Mouse (Mus musculus) limb, embryonic 11.5 days (tissue): ENCODE measurements around the gene Araf. TPM values are rescaled to one million over a fixed set of nuclear protein-coding genes. Genes with fewer than 3 reads are reported as not detected.
"Not testable (repeated sequence)": the region's sequence is repeated elsewhere in the genome, so short reads cannot be mapped to it uniquely, and the experiment has no call there.

Experiments
- ATAC-seq: fragments of 200-750 bp; cut with Nextera tagmentation; 2 replicates; pipeline ENCODE4 v1.8.0; 2017; ENCODE audit warnings: low read depth; ENCODE audit not compliant: insufficient number of reproducible peaks, low FRiP score, low TSS enrichment
- DNase-seq: peaks from one replicate; pipeline ENCODE4 v3.0.0-alpha.2; 2015; ENCODE audit warnings: low spot score
- H3K27ac ChIP-seq: fragments of 300-500 bp; sonication (generic); replicated peaks from 2 replicates; pipeline ENCODE4 v1.5.1; 2014; ENCODE audit warnings: low read depth, mild to moderate bottlenecking, low read length
- H3K27me3 ChIP-seq: fragments of 300-500 bp; sonication (generic); 2 replicates; pipeline ENCODE4 v1.6.1; 2014; ENCODE audit warnings: mild to moderate bottlenecking, low read length, mixed read lengths; ENCODE audit not compliant: control insufficient read depth, insufficient read depth
- H3K36me3 ChIP-seq: fragments of 300-500 bp; sonication (generic); 2 replicates; pipeline ENCODE4 v1.6.1; 2014; ENCODE audit warnings: mild to moderate bottlenecking, low read length, moderate library complexity, mixed read lengths; ENCODE audit not compliant: control insufficient read depth, insufficient read depth
- H3K4me1 ChIP-seq: fragments of 300-500 bp; sonication (generic); 2 replicates; pipeline ENCODE4 v1.6.1; 2014; ENCODE audit warnings: low read length, mixed read lengths; ENCODE audit not compliant: control insufficient read depth, insufficient read depth
- H3K4me2 ChIP-seq: fragments of 300-500 bp; sonication (generic); 2 replicates; pipeline ENCODE4 v1.6.1; 2014; ENCODE audit warnings: low read depth, mild to moderate bottlenecking, moderate library complexity; ENCODE audit not compliant: severe bottlenecking
- H3K4me3 ChIP-seq: fragments of 300-500 bp; sonication (generic); 2 replicates; pipeline ENCODE4 v1.5.1; 2014; ENCODE audit warnings: low read depth, low read length
- H3K9ac ChIP-seq: fragments of 300-500 bp; sonication (generic); 2 replicates; pipeline ENCODE4 v1.6.1; 2014; ENCODE audit warnings: mild to moderate bottlenecking, low read length
- H3K9me3 ChIP-seq: fragments of 300-500 bp; sonication (generic); 2 replicates; pipeline ENCODE4 v1.6.1; 2016; ENCODE audit warnings: low read length; ENCODE audit not compliant: control insufficient read depth
- WGBS: fragments of 180-500 bp; shearing (Covaris S2); extraction: QIAGEN DNeasy Blood & Tissue Kit; methylation state at CpG from one replicate; pipeline ENCODE4 v1.1.7; 2014; 5-methylcytosine and 5-hydroxymethylcytosine counted together
- polyA plus RNA-seq: library from polyadenylated mRNA; unstranded; fragments of >200 nt; fragmentation: Nextera tagmentation; extraction: Ambion mirVana; gene quantifications from 2 replicates; pipeline ENCODE4 v1.2.1, GENCODE M21; 2014

Gene Araf
- polyA plus RNA-seq, 1 experiment from 2014 or later: 69.8 TPM

GRCm38 (mm10) chrX:20792417-20792816 lies 5.2 kb upstream of the Araf start:
- Histone ChIP-seq H3K9me3 (no peaks in the 10 kb centered on the region), H3K4me3 (no peak overlapping the region), H3K27ac (no peak overlapping the region), H3K4me1 (no peaks in the 10 kb centered on the region), H3K36me3 (no peaks in the 10 kb centered on the region), H3K9ac (no peak overlapping the region), H3K27me3 (no peaks in the 10 kb centered on the region), H3K4me2 (no peak overlapping the region)
- 46% methylated on average over 3 of the region's 3 CpGs for WGBS
- DNase-seq: no peak
- ATAC-seq: no peak

- Histone ChIP-seq H3K9ac (no peak overlapping the region), H3K9me3 (no peaks in the 10 kb centered on the region), H3K4me2 (no peak overlapping the region), H3K36me3 (no peaks in the 10 kb centered on the region), H3K27ac (no peak overlapping the region), H3K4me3 (no peak overlapping the region), H3K4me1 (no peaks in the 10 kb centered on the region), H3K27me3 (no peaks in the 10 kb centered on the region)
- WGBS: 59% methylated on average over 7 of the region's 7 CpGs
- no peak for DNase-seq
- no peak for ATAC-seq
These were observed 4.4 kb upstream of the Araf start for GRCm38 (mm10) chrX:20793230-20793629.

GRCm38 (mm10) chrX:20794229-20794628 lies 3.4 kb upstream of the Araf start:
- Histone ChIP-seq H3K9me3 (no peaks in the 10 kb centered on the region), H3K27ac (no peak overlapping the region), H3K4me3 (no peak overlapping the region), H3K27me3 (no peaks in the 10 kb centered on the region), H3K36me3 (no peaks in the 10 kb centered on the region), H3K4me2 (no peak overlapping the region), H3K9ac (no peak overlapping the region), H3K4me1 (no peaks in the 10 kb centered on the region)
- WGBS: 30% methylated on average over 5 of the region's 5 CpGs
- no peak for DNase-seq
- ATAC-seq: no peak

GRCm38 (mm10) chrX:20798141-20798796 lies 655 bp downstream of the Araf start:
- DNase-seq: peak; percentile 77
- H3K27ac ChIP-seq: peak overlapping the region; percentile 53
- no peaks in the 10 kb centered on the region for H3K4me1 ChIP-seq
- H3K9ac ChIP-seq: peak overlapping the region; percentile 65
- peak overlapping the region; percentile 35 for H3K4me2 ChIP-seq
- H3K36me3 ChIP-seq: no peaks in the 10 kb centered on the region
- ATAC-seq: peak; percentile 97
- peak overlapping the region; percentile 31 for H3K4me3 ChIP-seq
- no peaks in the 10 kb centered on the region for H3K27me3 ChIP-seq
- no peaks in the 10 kb centered on the region for H3K9me3 ChIP-seq
- 12% methylated on average over 20 of the region's 21 CpGs for WGBS

- no peaks in the 10 kb centered on the region for H3K4me1 ChIP-seq
- peak overlapping the region; percentile 35 for H3K4me2 ChIP-seq
- WGBS: 28% methylated on average over 7 of the region's 7 CpGs
- H3K27me3 ChIP-seq: no peaks in the 10 kb centered on the region
- H3K4me3 ChIP-seq: peak overlapping the region; percentile 31
- H3K9me3 ChIP-seq: no peaks in the 10 kb centered on the region
- peak overlapping the region; percentile 43; the same call in 1 of the 2 replicates for H3K9ac ChIP-seq
- H3K36me3 ChIP-seq: no peaks in the 10 kb centered on the region
- ATAC-seq: peak; percentile 42; the same call in 1 of the 2 replicates
- peak overlapping the region; percentile 53; the same call in 1 of the 2 replicates for H3K27ac ChIP-seq
- no peak for DNase-seq
These were observed 1.2 kb downstream of the Araf start for GRCm38 (mm10) chrX:20798797-20799147.

GRCm38 (mm10) chrX:20801456-20801855 lies 3.8 kb downstream of the Araf start:
- Histone ChIP-seq H3K4me3 (no peak overlapping the region), H3K27me3 (no peaks in the 10 kb centered on the region), H3K27ac (no peak overlapping the region), H3K4me1 (no peaks in the 10 kb centered on the region), H3K36me3 (no peaks in the 10 kb centered on the region), H3K9ac (no peak overlapping the region), H3K9me3 (no peaks in the 10 kb centered on the region), H3K4me2 (no peak overlapping the region)
- 80% methylated on average over 2 of the region's 2 CpGs for WGBS
- ATAC-seq: no peak
- DNase-seq: no peak

- H3K4me2 ChIP-seq, H3K27me3 ChIP-seq, H3K4me1 ChIP-seq, H3K27ac ChIP-seq, H3K9me3 ChIP-seq, DNase-seq, H3K4me3 ChIP-seq, ATAC-seq, H3K9ac ChIP-seq, H3K36me3 ChIP-seq: not testable (repeated sequence)
- WGBS: 75% methylated on average over 1 of the region's 1 CpGs
These were observed 6.7 kb downstream of the Araf start for GRCm38 (mm10) chrX:20804301-20804700.

GRCm38 (mm10) chrX:20806295-20806694 lies 8.7 kb downstream of the Araf start:
- no peaks in the 10 kb centered on the region for H3K27me3 ChIP-seq
- H3K9me3 ChIP-seq: no peaks in the 10 kb centered on the region
- ATAC-seq (no peak), DNase-seq (no peak)
- no peaks in the 10 kb centered on the region for H3K4me1 ChIP-seq
- H3K27ac ChIP-seq: no peak overlapping the region
- no peak overlapping the region for H3K4me2 ChIP-seq
- WGBS: 71% methylated on average over 1 of the region's 1 CpGs
- no peak overlapping the region for H3K4me3 ChIP-seq
- no peaks in the 10 kb centered on the region for H3K36me3 ChIP-seq
- no peak overlapping the region for H3K9ac ChIP-seq

GRCm38 (mm10) chrX:20816974-20817373 lies 19.4 kb downstream of the Araf start:
- ATAC-seq (no peak), DNase-seq (no peak)
- Histone ChIP-seq H3K4me2 (no peak overlapping the region), H3K36me3 (no peaks in the 10 kb centered on the region), H3K4me1 (no peaks in the 10 kb centered on the region), H3K27ac (no peak overlapping the region), H3K27me3 (no peaks in the 10 kb centered on the region), H3K4me3 (no peak overlapping the region), H3K9me3 (no peaks in the 10 kb centered on the region), H3K9ac (no peak overlapping the region)
- WGBS: 71% methylated on average over 6 of the region's 6 CpGs
